Mouse (Mus musculus) cerebellum, adult 2 months (tissue): ENCODE measurements around the gene Capn11. TPM values are rescaled to one million over a fixed set of nuclear protein-coding genes. Genes with fewer than 3 reads are reported as not detected.

ENCODE experiments used
- DNase-seq, 2 experiments: peaks; one replicate each; pipeline ENCODE4 v3.0.0; 2021
- H3K27ac ChIP-seq: fragments of 200-500 bp; 2 replicates; pipeline ENCODE4 v1.5.1; 2012; ENCODE audit warnings: low read length, control low read depth, inconsistent platforms; ENCODE audit not compliant: insufficient read depth
- H3K27me3 ChIP-seq: fragments of 200-500 bp; 2 replicates; pipeline ENCODE4 v1.6.1; 2012; ENCODE audit warnings: inconsistent platforms, mild to moderate bottlenecking, low read length, moderate library complexity; ENCODE audit not compliant: control insufficient read depth, insufficient read depth
- H3K4me1 ChIP-seq: fragments of 200-500 bp; 2 replicates; pipeline ENCODE4 v1.6.1; 2011; ENCODE audit warnings: low read length; ENCODE audit not compliant: control insufficient read depth, insufficient read depth
- H3K4me3 ChIP-seq: fragments of 200-500 bp; replicated peaks from 2 replicates; pipeline ENCODE3; 2011; ENCODE audit warnings: mild to moderate bottlenecking, low read depth, low read length, control low read depth; ENCODE audit not compliant: insufficient read depth
- CTCF ChIP-seq: fragments of 200-500 bp; IDR thresholded peaks from 2 replicates; pipeline ENCODE4 v1.5.1; 2011; ENCODE audit warnings: low read depth, mild to moderate bottlenecking, control low read depth, low read length, moderate library complexity, borderline replicate concordance; ENCODE audit not compliant: insufficient read depth
- POLR2A ChIP-seq: fragments of 200-500 bp; IDR thresholded peaks from 2 replicates; pipeline ENCODE4 v1.6.1; 2011; ENCODE audit warnings: low read length, control low read depth, borderline replicate concordance; ENCODE audit not compliant: insufficient read depth
- WGBS: fragments of 180-500 bp; shearing (Covaris S2); methylation state at CpG from one replicate; pipeline ENCODE4 v1.1.7; 2018; 5-methylcytosine and 5-hydroxymethylcytosine counted together
- polyA plus RNA-seq: library from polyadenylated mRNA; depleted of rRNA; stranded (reverse); fragments of >200 nt; gene quantifications from 2 replicates; pipeline ENCODE4 v1.2.3, GENCODE M21; 2012

Capn11 gene
- polyA plus RNA-seq, 1 experiment: 4.7 TPM

- TF ChIP-seq POLR2A (no peak), CTCF (no peak)
Measured at GRCm38 (mm10) chr17:45598891-45599290, 60.2 kb downstream of the Capn11 start.

DNA sequence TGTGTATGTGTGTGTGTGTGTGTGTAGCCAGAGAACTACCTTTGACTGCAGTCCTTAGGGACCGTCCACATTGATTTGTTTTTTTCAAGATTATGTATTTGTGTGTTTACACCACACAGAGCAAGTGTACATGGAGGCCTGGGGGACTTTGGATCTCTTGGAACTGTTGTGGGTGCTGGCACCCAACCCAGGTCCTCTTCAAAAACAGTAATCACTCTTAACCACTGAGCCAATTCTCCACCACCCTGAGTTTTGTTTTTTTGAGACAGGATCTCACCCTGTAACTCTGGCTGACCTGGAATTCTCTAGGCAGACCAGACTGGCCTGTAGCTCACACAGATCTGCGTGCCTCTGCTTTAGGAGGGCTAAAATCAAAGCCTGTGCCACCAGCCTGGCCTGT is 60.7 kb downstream of the Capn11 start:
- WGBS: 89% methylated on average over 2 of the region's 2 CpGs
- peaks cover 26% of the 10 kb centered on the region for H3K4me1 ChIP-seq
- H3K4me3 ChIP-seq: no peak overlapping the region

More at GRCm38 (mm10) chr17:45598891-45599290, 60.2 kb downstream of the Capn11 start:
- no peak for DNase-seq
- no peak overlapping the region for H3K27ac ChIP-seq
- 33% methylated on average over 3 of the region's 3 CpGs for WGBS
- no peak overlapping the region for H3K4me3 ChIP-seq
- no peaks in the 10 kb centered on the region for H3K27me3 ChIP-seq
- H3K4me1 ChIP-seq: peaks cover 21% of the 10 kb centered on the region

DNA sequence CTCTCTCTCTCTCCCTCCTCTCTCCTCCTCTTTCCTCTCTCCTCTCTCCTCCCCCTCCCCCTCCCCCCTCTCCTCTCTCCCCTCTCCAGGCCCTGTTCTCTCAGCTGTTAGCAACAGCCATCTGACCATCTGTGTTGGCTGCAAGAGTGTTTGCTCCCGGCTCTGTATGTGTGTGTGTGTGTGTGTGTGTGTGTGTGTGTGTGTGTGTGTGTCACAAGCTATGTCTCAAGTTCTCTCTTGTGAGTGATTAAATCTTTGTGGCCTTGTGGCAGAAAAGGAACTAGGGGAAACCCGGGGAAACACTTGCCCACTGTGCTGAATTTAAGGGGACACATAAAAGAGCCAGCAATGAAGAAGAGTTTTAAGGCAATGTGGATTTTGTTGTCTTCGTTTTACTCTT is 61.3 kb downstream of the Capn11 start:
- Histone ChIP-seq H3K4me1 (peaks cover 31% of the 10 kb centered on the region), H3K4me3 (no peak overlapping the region), H3K27ac (no peak overlapping the region), H3K27me3 (no peaks in the 10 kb centered on the region)
- DNase-seq: peak in 1 of 2 experiments; percentile 18
- no peak for TF ChIP-seq POLR2A
- no peak for TF ChIP-seq CTCF
- WGBS: 39% methylated on average over 3 of the region's 3 CpGs

More for the DNA sequence above, 60.7 kb downstream of the Capn11 start:
- TF ChIP-seq POLR2A: no peak
- Histone ChIP-seq H3K27ac (no peak overlapping the region), H3K27me3 (no peaks in the 10 kb centered on the region)
- DNase-seq: no peak

DNA sequence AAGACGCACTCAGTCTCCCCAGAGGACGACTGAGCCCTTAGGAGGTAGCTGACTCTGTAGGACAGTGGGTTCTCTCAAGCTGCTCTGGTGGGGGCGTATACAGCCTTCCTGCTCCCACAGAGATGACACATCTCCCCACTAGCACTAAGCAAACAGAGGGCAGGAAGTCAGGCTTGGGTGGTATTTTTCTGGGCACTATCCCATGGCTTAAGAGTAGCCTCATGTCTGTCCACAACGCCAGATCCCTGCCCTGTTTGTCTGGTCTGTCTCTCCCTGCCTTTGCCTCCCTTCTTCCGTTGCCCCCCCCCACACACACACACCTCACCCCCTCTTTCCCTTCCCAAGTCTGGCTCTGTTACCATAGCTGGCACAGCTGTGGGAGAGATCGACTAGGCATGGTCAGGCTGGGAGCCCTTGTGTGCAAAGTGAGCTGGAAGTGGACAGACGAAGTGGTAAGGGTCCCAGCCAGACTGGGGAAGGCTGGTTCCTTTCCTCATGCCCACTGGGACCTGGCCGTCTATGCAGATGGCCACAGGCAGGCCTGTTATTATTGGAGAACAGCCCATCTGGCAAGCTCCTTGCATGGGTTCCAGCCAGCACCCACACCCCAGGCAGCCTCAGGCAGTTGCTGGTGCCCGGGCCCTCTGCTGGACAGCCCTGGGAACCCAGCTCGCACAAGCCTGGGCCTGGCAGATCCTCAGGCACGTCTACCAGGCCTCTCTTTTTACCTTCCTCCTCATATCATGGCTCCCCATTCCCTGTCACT is 62.3 kb downstream of the Capn11 start:
- Histone ChIP-seq H3K4me3 (no peak overlapping the region), H3K27me3 (no peaks in the 10 kb centered on the region), H3K4me1 (peaks cover 39% of the 10 kb centered on the region), H3K27ac (peak overlapping the region; percentile 6; the same call in 1 of the 2 replicates)
- WGBS: 26% methylated on average over 11 of the region's 11 CpGs
- TF ChIP-seq CTCF: peak; percentile 55; the same call in 1 of the 2 replicates
- no peak for TF ChIP-seq POLR2A
- DNase-seq: peak; percentile 67 to 72

- TF ChIP-seq CTCF (no peak), POLR2A (no peak)
Measured at GRCm38 (mm10) chr17:45595736-45596390, 63.3 kb downstream of the Capn11 start.

DNA sequence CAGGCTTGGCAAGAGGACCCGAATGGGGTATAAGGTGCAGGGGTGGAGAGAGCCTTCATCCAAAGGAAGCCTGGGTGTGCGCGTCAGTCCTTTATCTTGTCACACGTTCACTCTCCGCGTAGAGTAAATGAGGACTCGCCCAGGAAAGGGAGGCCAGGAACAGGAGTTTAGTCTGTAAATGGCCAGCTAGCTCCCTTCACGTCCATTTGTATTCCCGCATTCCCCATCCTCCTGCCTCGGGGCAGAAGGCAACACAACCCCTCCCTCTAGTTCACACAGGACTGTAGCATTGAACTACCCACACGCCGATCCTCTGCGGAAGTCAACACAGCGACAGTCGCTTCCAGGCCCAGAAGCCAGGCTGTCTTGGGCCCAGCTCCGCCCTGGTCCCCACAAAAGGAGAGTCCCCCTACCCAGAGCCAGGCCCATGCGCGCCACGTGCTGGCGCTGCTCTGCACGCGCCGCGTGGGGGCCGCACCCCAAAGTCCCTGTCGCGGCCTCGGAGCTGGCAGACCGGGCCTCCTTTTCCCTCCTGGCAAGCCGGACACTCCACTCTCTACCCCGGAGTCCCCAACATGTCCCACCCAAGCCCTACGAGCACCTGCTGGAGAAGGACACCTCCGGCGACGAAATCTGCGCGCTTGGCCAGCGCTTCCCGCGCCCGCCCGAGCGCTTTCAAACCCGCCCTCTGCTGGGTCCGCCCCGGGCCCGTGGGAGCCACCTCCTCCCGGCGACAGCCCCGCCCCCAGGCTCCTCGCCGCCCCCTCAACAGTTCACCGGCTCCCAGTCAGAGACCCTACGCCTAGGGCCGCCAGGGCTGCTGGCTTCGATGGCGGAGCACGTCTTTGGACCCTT is 64.0 kb downstream of the Capn11 start:
- TF ChIP-seq POLR2A (peak; percentile 32; the same call in 1 of the 2 replicates), CTCF (no peak)
- peak; percentile 76 to 79 for DNase-seq
- peaks cover 47% of the 10 kb centered on the region for H3K4me1 ChIP-seq
- H3K27me3 ChIP-seq: no peaks in the 10 kb centered on the region
- H3K27ac ChIP-seq: peak overlapping the region; percentile 63
- 4% methylated on average over 57 of the region's 58 CpGs for WGBS
- peak overlapping the region; percentile 76 for H3K4me3 ChIP-seq

More at GRCm38 (mm10) chr17:45595736-45596390, 63.3 kb downstream of the Capn11 start:
- H3K27me3 ChIP-seq: no peaks in the 10 kb centered on the region
- 9% methylated on average over 23 of the region's 23 CpGs for WGBS
- peak overlapping the region; percentile 76 for H3K4me3 ChIP-seq
- peaks cover 43% of the 10 kb centered on the region for H3K4me1 ChIP-seq
- no peak for DNase-seq
- peak overlapping the region; percentile 63 for H3K27ac ChIP-seq

- Histone ChIP-seq H3K27me3 (no peaks in the 10 kb centered on the region), H3K4me1 (peaks cover 55% of the 10 kb centered on the region), H3K4me3 (no peak overlapping the region), H3K27ac (no peak overlapping the region)
- TF ChIP-seq CTCF (no peak), POLR2A (no peak)
- 64% methylated on average over 8 of the region's 8 CpGs for WGBS
- peak in 1 of 2 experiments; percentile 15 for DNase-seq
Measured at GRCm38 (mm10) chr17:45594195-45594594, 64.9 kb downstream of the Capn11 start.
